12 mouse cellular contexts compared by ENCODE assay signal in the genomic region with DNA sequence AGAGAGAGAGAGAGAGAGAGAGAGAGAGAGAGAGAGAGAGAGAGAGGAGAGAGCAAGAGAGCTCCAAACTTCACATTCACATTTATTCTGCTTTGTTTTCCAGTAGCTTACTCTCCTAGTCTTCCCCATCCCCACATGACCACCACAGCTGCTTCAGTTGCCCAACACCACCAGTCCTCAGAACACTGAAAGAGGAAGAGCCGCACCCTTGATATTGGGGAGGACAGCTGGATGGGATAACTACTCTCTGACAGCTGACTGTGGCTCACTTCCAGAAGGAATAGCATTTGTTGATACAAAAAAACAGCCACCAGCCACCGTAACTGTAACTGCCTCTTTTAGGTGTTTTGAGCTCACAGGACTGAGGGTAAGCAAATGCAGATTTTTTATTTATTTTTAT.
A peak's percentile ranks its signal among the peaks of the same experiment; 100 is the strongest.
DNase-seq lines count a peak whose midpoint lies in the region; ATAC-seq lines count a peak whose summit lies in the region.
"Had no signal": no experiment of that assay in that cellular context is flagged by ENCODE, and none has a peak within 500 bp of the region (broad histone marks: within the 10 kb centered on the region; RNA-seq: fewer than 3 reads in every experiment).

No protein-coding gene starts in this region.

- H3K27me3 ChIP-seq in heart, embryonic 12.5 days (replicated peaks) = no peaks in the 10 kb centered on the region
- H3K27me3 ChIP-seq: limb, embryonic 15.5 days; neural tube, embryonic 15.5 days had no signal

- intact Hi-C loops in heart, postnatal 36 days (cut with DNase I) = no loop called here

- ATAC-seq in heart, embryonic 12.5 days (ENCODE audit: insufficient number of reproducible peaks, low FRiP score) = no peak
- peak; percentile 98 for ATAC-seq in granulocyte monocyte progenitor cell, adult 5-6 weeks (replicated peaks; ENCODE audit: poor library complexity, severe bottlenecking)

- no peaks in the 10 kb centered on the region for H3K9me3 ChIP-seq in heart, embryonic 12.5 days (replicated peaks)
- H3K9me3 ChIP-seq: limb, embryonic 15.5 days; neural tube, embryonic 15.5 days had no signal

- 61% methylated on average over 2 of the region's 2 CpGs for WGBS in heart, embryonic 12.5 days

- peak; percentile 44 to 73 for DNase-seq in heart, adult 18-20 months
- DNase-seq in heart, postnatal 36 days = peak; percentile 2 to 17
- peak; percentile 37 for DNase-seq in lung, postnatal 36 days
- DNase-seq in left cerebral cortex, adult 8-10 months (ENCODE audit: low spot score in 2 of 2) = no peak
- no peak for DNase-seq in layer of hippocampus, postnatal 14 days (ENCODE audit: low spot score in 2 of 2)
- DNase-seq: adrenal gland, postnatal 14 days; cerebellum, adult 9-11 months; kidney, postnatal 14 days had no signal

- H3K4me1 ChIP-seq in heart, embryonic 12.5 days (replicated peaks) = no peaks in the 10 kb centered on the region
- H3K4me1 ChIP-seq: limb, embryonic 15.5 days; neural tube, embryonic 15.5 days had no signal

- no peak overlapping the region for H3K4me2 ChIP-seq in heart, embryonic 12.5 days
- H3K4me2 ChIP-seq: limb, embryonic 15.5 days; neural tube, embryonic 15.5 days had no signal

- no peak overlapping the region for H3K27ac ChIP-seq in heart, embryonic 12.5 days (ENCODE audit: poor library complexity, severe bottlenecking)
- H3K27ac ChIP-seq: limb, embryonic 15.5 days; neural tube, embryonic 15.5 days had no signal

- no peaks in the 10 kb centered on the region for H3K36me3 ChIP-seq in heart, embryonic 12.5 days
- H3K36me3 ChIP-seq: limb, embryonic 15.5 days; neural tube, embryonic 15.5 days had no signal

- H3K9ac ChIP-seq in heart, embryonic 12.5 days = no peak overlapping the region
- H3K9ac ChIP-seq: limb, embryonic 15.5 days; neural tube, embryonic 15.5 days had no signal

- H3K4me3 ChIP-seq in heart, embryonic 12.5 days = no peak overlapping the region
- H3K4me3 ChIP-seq: limb, embryonic 15.5 days; neural tube, embryonic 15.5 days had no signal

Comparison
In these comparisons a context has a peak if more than half of its experiments do, and no peak if none do; other contexts are left out.
1. DNase-seq: peak in heart, adult 18-20 months (2 of 2), heart, postnatal 36 days (2 of 2) and lung, postnatal 36 days (single experiment); none in left cerebral cortex, adult 8-10 months (0 of 2) and layer of hippocampus, postnatal 14 days (0 of 2).